Mouse (Mus musculus): ENCODE results near the gene Hilpda. TPM values are rescaled to one million over a fixed set of nuclear protein-coding genes. Genes with fewer than 3 reads are reported as not detected.

The Hilpda gene
- polyA plus RNA-seq, 1 experiment from 2014 or later = 29.2 TPM

DNA sequence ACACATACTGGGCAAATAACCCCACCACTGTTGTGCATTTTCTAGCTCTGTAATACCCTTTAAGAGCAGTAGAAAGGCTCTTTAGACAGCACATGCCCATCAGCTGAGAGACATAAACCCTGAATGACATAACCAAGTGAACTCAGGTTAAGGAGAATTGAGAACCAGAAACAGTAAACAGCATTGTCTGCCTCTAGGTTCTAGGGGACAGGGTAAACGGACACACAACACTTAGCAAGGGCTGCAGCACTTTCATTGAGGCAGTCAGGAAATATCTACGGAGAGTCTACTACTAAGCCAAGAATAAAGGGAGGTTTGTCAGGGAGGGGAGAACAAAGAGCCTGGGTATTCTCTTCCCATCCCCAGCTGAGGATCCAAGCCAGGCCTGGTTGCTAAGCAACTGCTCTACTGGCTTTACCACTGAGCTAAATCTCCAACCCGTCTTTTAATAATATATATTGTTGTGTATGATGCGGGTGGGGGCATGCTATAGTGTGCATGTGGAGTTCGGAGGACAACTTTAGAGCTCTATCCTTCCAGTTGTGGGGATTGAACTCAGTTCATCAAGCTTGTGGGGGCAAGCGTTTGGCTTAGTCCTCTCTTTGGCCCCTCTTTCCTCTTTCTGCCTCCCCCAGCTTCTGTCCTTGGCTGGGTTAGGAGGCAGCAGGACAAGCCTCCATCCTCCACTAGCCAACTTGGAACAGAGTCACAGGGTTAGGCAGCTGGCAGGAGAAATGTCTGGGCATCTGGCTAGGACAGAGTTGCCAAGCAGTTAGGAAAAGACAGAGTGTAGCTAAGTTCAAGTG, 8.4 kb upstream of the Hilpda start:
- WGBS = 48% methylated on average over 6 of the region's 6 CpGs
- no peaks in the 10 kb centered on the region for H3K4me1 ChIP-seq (replicated peaks; ENCODE audit: control insufficient read depth, insufficient read depth, low read length)
- H3K9ac ChIP-seq (ENCODE audit: low read length) = no peak overlapping the region
- no peak for DNase-seq (ENCODE audit: low spot score)
- H3K4me2 ChIP-seq (ENCODE audit: low read depth, low read length, severe bottlenecking) = no peak overlapping the region
- no peak overlapping the region for H3K4me3 ChIP-seq (ENCODE audit: low read depth, low read length)
- no peaks in the 10 kb centered on the region for H3K36me3 ChIP-seq (ENCODE audit: control insufficient read depth, insufficient read depth, low read length)
- H3K9me3 ChIP-seq (ENCODE audit: control insufficient read depth, low read length) = no peaks in the 10 kb centered on the region
- ATAC-seq (replicated peaks; ENCODE audit: low FRiP score) = no peak
- no peaks in the 10 kb centered on the region for H3K27me3 ChIP-seq (ENCODE audit: control insufficient read depth, insufficient read depth, low read length)
- no peak overlapping the region for H3K27ac ChIP-seq (ENCODE audit: low read depth, low read length)

DNA sequence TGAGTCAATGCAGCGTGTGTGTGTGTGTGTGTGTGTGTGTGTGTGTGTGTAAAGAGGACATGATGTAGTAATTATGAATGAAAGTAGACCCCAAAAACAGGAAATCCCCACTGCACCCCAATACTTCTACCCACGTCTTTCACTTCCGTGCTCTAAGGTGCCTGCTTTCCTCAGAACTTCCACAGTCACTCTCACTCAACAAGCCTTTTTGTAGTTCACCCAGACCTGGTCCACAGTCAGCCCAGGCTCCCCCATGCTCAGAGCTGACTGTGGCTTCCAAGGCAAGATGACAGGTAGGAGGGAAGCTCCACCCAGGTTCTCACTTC, 7.9 kb upstream of the Hilpda start:
- ATAC-seq (replicated peaks; ENCODE audit: low FRiP score) = no peak
- 81% methylated on average over 3 of the region's 3 CpGs for WGBS
- H3K9ac ChIP-seq (ENCODE audit: low read length) = no peak overlapping the region
- H3K9me3 ChIP-seq (ENCODE audit: control insufficient read depth, low read length) = no peaks in the 10 kb centered on the region
- H3K4me2 ChIP-seq (ENCODE audit: low read depth, low read length, severe bottlenecking) = no peak overlapping the region
- H3K27ac ChIP-seq (ENCODE audit: low read depth, low read length) = no peak overlapping the region
- no peaks in the 10 kb centered on the region for H3K4me1 ChIP-seq (replicated peaks; ENCODE audit: control insufficient read depth, insufficient read depth, low read length)
- no peak overlapping the region for H3K4me3 ChIP-seq (ENCODE audit: low read depth, low read length)
- H3K27me3 ChIP-seq (ENCODE audit: control insufficient read depth, insufficient read depth, low read length) = no peaks in the 10 kb centered on the region
- H3K36me3 ChIP-seq (ENCODE audit: control insufficient read depth, insufficient read depth, low read length) = no peaks in the 10 kb centered on the region
- DNase-seq (ENCODE audit: low spot score) = no peak

DNA sequence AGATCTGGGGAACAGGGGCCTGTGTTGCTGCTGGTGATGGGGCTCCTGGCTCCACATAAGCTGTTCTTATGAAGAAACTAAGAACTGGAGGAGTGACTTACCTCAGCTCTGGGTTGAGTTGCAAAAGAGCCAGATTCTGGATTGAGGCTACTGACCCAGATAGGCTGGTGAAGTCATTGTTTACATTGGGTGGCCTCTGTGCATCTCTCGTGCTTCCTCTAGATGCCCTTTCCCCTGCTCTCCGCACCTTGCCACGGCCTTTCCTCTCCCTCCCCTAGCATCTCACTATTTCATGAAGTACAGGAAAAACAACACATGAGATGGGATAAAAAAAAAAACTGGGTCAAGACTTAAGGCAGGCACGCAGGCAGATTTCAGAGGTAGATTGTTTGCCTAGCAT, 5.4 kb upstream of the Hilpda start:
- no peak overlapping the region for H3K9ac ChIP-seq (ENCODE audit: low read length)
- H3K36me3 ChIP-seq (ENCODE audit: control insufficient read depth, insufficient read depth, low read length) = no peaks in the 10 kb centered on the region
- H3K27me3 ChIP-seq (ENCODE audit: control insufficient read depth, insufficient read depth, low read length) = no peaks in the 10 kb centered on the region
- DNase-seq (ENCODE audit: low spot score) (no peak), ATAC-seq (replicated peaks; ENCODE audit: low FRiP score) (no peak)
- H3K9me3 ChIP-seq (ENCODE audit: control insufficient read depth, low read length) = no peaks in the 10 kb centered on the region
- no peaks in the 10 kb centered on the region for H3K4me1 ChIP-seq (replicated peaks; ENCODE audit: control insufficient read depth, insufficient read depth, low read length)
- H3K4me2 ChIP-seq (ENCODE audit: low read depth, low read length, severe bottlenecking) = no peak overlapping the region
- no peak overlapping the region for H3K4me3 ChIP-seq (ENCODE audit: low read depth, low read length)
- WGBS = 83% methylated on average over 4 of the region's 4 CpGs
- no peak overlapping the region for H3K27ac ChIP-seq (ENCODE audit: low read depth, low read length)

- Histone ChIP-seq H3K27me3 (ENCODE audit: control insufficient read depth, insufficient read depth, low read length) (no peaks in the 10 kb centered on the region), H3K9ac (ENCODE audit: low read length) (no peak overlapping the region), H3K27ac (ENCODE audit: low read depth, low read length) (no peak overlapping the region), H3K9me3 (ENCODE audit: control insufficient read depth, low read length) (no peaks in the 10 kb centered on the region), H3K4me3 (ENCODE audit: low read depth, low read length) (no peak overlapping the region), H3K4me1 (replicated peaks; ENCODE audit: control insufficient read depth, insufficient read depth, low read length) (0 out of 2 replicates have a peak, but pooled peaks cover 2% of the 10 kb centered on the region), H3K36me3 (ENCODE audit: control insufficient read depth, insufficient read depth, low read length) (no peaks in the 10 kb centered on the region), H3K4me2 (ENCODE audit: low read depth, low read length, severe bottlenecking) (no peak overlapping the region)
- no peak for DNase-seq (ENCODE audit: low spot score)
- WGBS = 81% methylated on average over 6 of the region's 6 CpGs
- no peak for ATAC-seq (replicated peaks; ENCODE audit: low FRiP score)
Measured at GRCm38 (mm10) chr6:29269006-29269668, 3.2 kb upstream of the Hilpda start.

GRCm38 (mm10) chr6:29270961-29271360, 1.3 kb upstream of the Hilpda start:
- H3K27me3 ChIP-seq (ENCODE audit: control insufficient read depth, insufficient read depth, low read length) = no peaks in the 10 kb centered on the region
- H3K9me3 ChIP-seq (ENCODE audit: control insufficient read depth, low read length) = no peaks in the 10 kb centered on the region
- DNase-seq (ENCODE audit: low spot score) = no peak
- no peak for ATAC-seq (replicated peaks; ENCODE audit: low FRiP score)
- no peak overlapping the region for H3K9ac ChIP-seq (ENCODE audit: low read length)
- no peaks in the 10 kb centered on the region; the same call in 1 of the 2 replicates for H3K36me3 ChIP-seq (ENCODE audit: control insufficient read depth, insufficient read depth, low read length)
- WGBS = 21% methylated on average over 8 of the region's 8 CpGs
- no peak overlapping the region for H3K4me3 ChIP-seq (ENCODE audit: low read depth, low read length)
- H3K27ac ChIP-seq (ENCODE audit: low read depth, low read length) = no peak overlapping the region
- no peak overlapping the region for H3K4me2 ChIP-seq (ENCODE audit: low read depth, low read length, severe bottlenecking)
- 0 out of 2 replicates have a peak, but pooled peaks cover 2% of the 10 kb centered on the region for H3K4me1 ChIP-seq (replicated peaks; ENCODE audit: control insufficient read depth, insufficient read depth, low read length)

DNA sequence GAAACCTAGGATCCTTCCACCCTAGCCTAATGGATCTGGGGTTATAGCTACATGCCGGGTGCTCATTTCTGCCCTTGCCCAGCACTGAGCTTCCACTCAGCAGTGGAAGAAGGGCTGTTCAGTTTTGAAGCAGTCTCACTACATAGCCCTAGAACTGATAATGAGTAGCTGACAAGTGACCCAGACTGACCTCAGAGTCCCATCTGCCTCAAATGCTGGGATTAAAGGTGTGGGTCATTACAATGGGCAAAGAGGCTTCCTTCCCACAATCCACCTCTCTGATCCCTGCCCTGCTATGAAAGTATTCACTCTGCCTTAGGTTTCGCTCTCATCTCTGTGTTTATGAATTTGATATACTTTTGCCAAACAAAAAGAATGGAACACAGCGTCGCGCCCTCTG, 4.5 kb downstream of the Hilpda start:
- H3K4me3 ChIP-seq (ENCODE audit: low read depth, low read length) = no peak overlapping the region
- H3K27me3 ChIP-seq (ENCODE audit: control insufficient read depth, insufficient read depth, low read length) = no peaks in the 10 kb centered on the region
- no peak overlapping the region for H3K27ac ChIP-seq (ENCODE audit: low read depth, low read length)
- 94% methylated on average over 5 of the region's 5 CpGs for WGBS
- H3K9ac ChIP-seq (ENCODE audit: low read length) = no peak overlapping the region
- H3K36me3 ChIP-seq (ENCODE audit: control insufficient read depth, insufficient read depth, low read length) = no peaks in the 10 kb centered on the region; the same call in 1 of the 2 replicates
- no peaks in the 10 kb centered on the region for H3K9me3 ChIP-seq (ENCODE audit: control insufficient read depth, low read length)
- H3K4me2 ChIP-seq (ENCODE audit: low read depth, low read length, severe bottlenecking) = no peak overlapping the region
- ATAC-seq (replicated peaks; ENCODE audit: low FRiP score) (no peak), DNase-seq (ENCODE audit: low spot score) (no peak)
- H3K4me1 ChIP-seq (replicated peaks; ENCODE audit: control insufficient read depth, insufficient read depth, low read length) = peaks cover 2% of the 10 kb centered on the region; the same call in 1 of the 2 replicates

- Histone ChIP-seq H3K9me3 (ENCODE audit: control insufficient read depth, low read length) (no peaks in the 10 kb centered on the region), H3K27ac (ENCODE audit: low read depth, low read length) (no peak overlapping the region), H3K36me3 (ENCODE audit: control insufficient read depth, insufficient read depth, low read length) (no peaks in the 10 kb centered on the region; the same call in 1 of the 2 replicates), H3K27me3 (ENCODE audit: control insufficient read depth, insufficient read depth, low read length) (no peaks in the 10 kb centered on the region), H3K4me2 (ENCODE audit: low read depth, low read length, severe bottlenecking) (no peak overlapping the region), H3K4me3 (ENCODE audit: low read depth, low read length) (no peak overlapping the region), H3K4me1 (replicated peaks; ENCODE audit: control insufficient read depth, insufficient read depth, low read length) (peaks cover 2% of the 10 kb centered on the region; the same call in 1 of the 2 replicates), H3K9ac (ENCODE audit: low read length) (no peak overlapping the region)
- 33% methylated on average over 8 of the region's 8 CpGs for WGBS
- no peak for DNase-seq (ENCODE audit: low spot score)
- ATAC-seq (replicated peaks; ENCODE audit: low FRiP score) = no peak; the same call in 1 of the 2 replicates
Measured at GRCm38 (mm10) chr6:29278513-29279267, 6.4 kb downstream of the Hilpda start.

DNA sequence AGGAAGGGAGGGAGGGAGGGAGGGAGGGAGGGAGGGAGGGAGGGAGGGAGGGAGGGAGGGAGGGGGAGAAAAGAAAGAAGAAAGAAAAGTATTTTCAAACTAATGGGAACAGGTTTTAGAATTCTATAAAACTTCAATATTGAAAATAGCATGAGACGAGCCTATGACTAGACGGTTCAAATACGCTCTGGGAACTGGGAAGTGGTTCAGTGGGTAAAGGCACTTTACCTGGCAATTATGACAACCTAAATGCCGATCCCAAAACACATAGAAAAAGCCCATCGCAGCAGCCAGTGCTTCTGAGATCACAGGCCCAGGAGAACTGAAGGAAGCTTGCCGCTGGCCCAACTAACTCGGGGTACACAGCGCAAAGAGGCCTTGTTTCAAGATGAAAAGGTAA, 7.0 kb downstream of the Hilpda start, which contains the start of gene Fam71f2:
Gene Fam71f2, plus strand, starts transcription at position 301 of the 400 bp plus-strand sequence.
- no peak within 1 kb of the TSS for H3K27ac ChIP-seq (ENCODE audit: low read depth, low read length)
- H3K27me3 ChIP-seq (ENCODE audit: control insufficient read depth, insufficient read depth, low read length) = no peaks in the 10 kb centered on the region
- H3K4me3 ChIP-seq (ENCODE audit: low read depth, low read length) = no peak within 1 kb of the TSS
- no peak for DNase-seq (ENCODE audit: low spot score)
- H3K36me3 ChIP-seq (ENCODE audit: control insufficient read depth, insufficient read depth, low read length) = no peaks in the 10 kb centered on the region; the same call in 1 of the 2 replicates
- 84% methylated on average over 8 of the region's 8 CpGs for WGBS
- no peaks in the 10 kb centered on the region for H3K9me3 ChIP-seq (ENCODE audit: control insufficient read depth, low read length)
- no peak within 1 kb of the TSS for H3K9ac ChIP-seq (ENCODE audit: low read length)
- no peak within 1 kb of the TSS for H3K4me2 ChIP-seq (ENCODE audit: low read depth, low read length, severe bottlenecking)
- H3K4me1 ChIP-seq (replicated peaks; ENCODE audit: control insufficient read depth, insufficient read depth, low read length) = no peaks in the 10 kb centered on the region; the same call in 1 of the 2 replicates
- ATAC-seq (replicated peaks; ENCODE audit: low FRiP score) = no peak
